In genomic region chr7:129671675-129672651, GRCm38 (mm10) we compare ENCODE assay signal across 25 mouse cellular contexts.
DNase-seq lines count a peak whose midpoint lies in the region; ATAC-seq and TF ChIP-seq lines count a peak whose summit lies in the region.
"Had no signal": no experiment of that assay in that cellular context is flagged by ENCODE, and none has a peak within 500 bp of the region (broad histone marks: within the 10 kb centered on the region; RNA-seq: fewer than 3 reads in every experiment).

No protein-coding gene starts in this region.

- WGBS in embryonic facial prominence, embryonic 13.5 days, result 82% methylated on average over 18 of the region's 18 CpGs
- WGBS in embryonic facial prominence, embryonic 10.5 days, result 88% methylated on average over 18 of the region's 18 CpGs
- WGBS in lung, embryonic 14.5 days, result 59% methylated on average over 18 of the region's 18 CpGs
- WGBS in stomach, embryonic 15.5 days, result 49% methylated on average over 18 of the region's 18 CpGs

- H3K4me2 ChIP-seq in embryonic facial prominence, embryonic 13.5 days, result no peak overlapping the region
- no peak overlapping the region for H3K4me2 ChIP-seq in lung, embryonic 14.5 days
- H3K4me2 ChIP-seq in stomach, embryonic 15.5 days, result peak overlapping the region; percentile 27; the same call in 1 of the 2 replicates
- H3K4me2 ChIP-seq: heart, embryonic 12.5 days; liver, embryonic 15.5 days; neural tube, embryonic 15.5 days had no signal

- H3K9me3 ChIP-seq in embryonic facial prominence, embryonic 13.5 days, result no peaks in the 10 kb centered on the region
- no peaks in the 10 kb centered on the region for H3K9me3 ChIP-seq in embryonic facial prominence, embryonic 10.5 days
- H3K9me3 ChIP-seq in lung, embryonic 14.5 days (ENCODE audit: low read depth, low read length), result no peaks in the 10 kb centered on the region
- no peaks in the 10 kb centered on the region for H3K9me3 ChIP-seq in stomach, embryonic 15.5 days
- H3K9me3 ChIP-seq: heart, embryonic 12.5 days; limb, embryonic 10.5 days; liver, embryonic 15.5 days; midbrain, embryonic 10.5 days; neural tube, embryonic 15.5 days had no signal

- no peak overlapping the region for H3K4me3 ChIP-seq in embryonic facial prominence, embryonic 13.5 days
- no peak overlapping the region for H3K4me3 ChIP-seq in embryonic facial prominence, embryonic 10.5 days
- H3K4me3 ChIP-seq in lung, embryonic 14.5 days (ENCODE audit: low read depth, low read length), result no peak overlapping the region
- no peak overlapping the region for H3K4me3 ChIP-seq in stomach, embryonic 15.5 days (replicated peaks)
- H3K4me3 ChIP-seq: heart, embryonic 12.5 days; left cerebral cortex, adult 2 months; limb, embryonic 10.5 days; liver, embryonic 15.5 days; midbrain, embryonic 10.5 days; neural tube, embryonic 15.5 days had no signal

- H3K27ac ChIP-seq in embryonic facial prominence, embryonic 13.5 days, result peak overlapping the region; percentile 17; the same call in 1 of the 2 replicates
- H3K27ac ChIP-seq in embryonic facial prominence, embryonic 10.5 days (replicated peaks), result no peak overlapping the region
- peak overlapping the region; percentile 80 for H3K27ac ChIP-seq in lung, embryonic 14.5 days (ENCODE audit: low read depth)
- H3K27ac ChIP-seq in stomach, embryonic 15.5 days, result peak overlapping the region; percentile 76
- H3K27ac ChIP-seq: left cerebral cortex, adult 2 months; limb, embryonic 10.5 days; liver, embryonic 15.5 days; midbrain, embryonic 10.5 days; neural tube, embryonic 15.5 days had no signal

- ATAC-seq in embryonic facial prominence, embryonic 13.5 days (ENCODE audit: insufficient number of reproducible peaks, insufficient read depth, low FRiP score, low TSS enrichment, low read depth), result no peak
- ATAC-seq in lung, embryonic 14.5 days (ENCODE audit: insufficient read depth), result peak; percentile 93
- ATAC-seq in stomach, embryonic 15.5 days (ENCODE audit: insufficient read depth, low FRiP score, low read depth), result peak; percentile 44; the same call in 1 of the 2 replicates
- ATAC-seq: activated CD4-positive, CD25-positive, alpha-beta regulatory T cell, adult 4 months; forebrain, embryonic 14.5 days; intestine, postnatal 0 days had no signal

- H3K9ac ChIP-seq in embryonic facial prominence, embryonic 13.5 days, result no peak overlapping the region
- H3K9ac ChIP-seq in lung, embryonic 14.5 days, result no peak overlapping the region
- H3K9ac ChIP-seq in stomach, embryonic 15.5 days, result no peak overlapping the region
- H3K9ac ChIP-seq: heart, embryonic 12.5 days; liver, embryonic 15.5 days; neural tube, embryonic 15.5 days had no signal

- no peaks in the 10 kb centered on the region for H3K36me3 ChIP-seq in embryonic facial prominence, embryonic 13.5 days
- H3K36me3 ChIP-seq in embryonic facial prominence, embryonic 10.5 days (replicated peaks), result no peaks in the 10 kb centered on the region
- H3K36me3 ChIP-seq in lung, embryonic 14.5 days (ENCODE audit: insufficient read depth), result no peaks in the 10 kb centered on the region
- H3K36me3 ChIP-seq in stomach, embryonic 15.5 days, result no peaks in the 10 kb centered on the region
- H3K36me3 ChIP-seq: heart, embryonic 12.5 days; limb, embryonic 10.5 days; liver, embryonic 15.5 days; midbrain, embryonic 10.5 days; neural tube, embryonic 15.5 days had no signal

- no peak for DNase-seq in embryonic facial prominence, embryonic 10.5 days (ENCODE audit: low spot score)
- peak; percentile 76 for DNase-seq in lung, embryonic 14.5 days
- DNase-seq in lung, postnatal 25 days (ENCODE audit: low spot score), result peak; percentile 86
- DNase-seq in kidney, postnatal 36 days, result no peak
- no peak for DNase-seq in layer of hippocampus, postnatal 36 days
- DNase-seq in retina, embryonic 14.5 days (ENCODE audit: low spot score), result no peak
- DNase-seq: adrenal gland, postnatal 14 days; cerebellum, adult 9-10 months; gastrocnemius, postnatal 10 days; heart, adult 11 months; heart, postnatal 14 days; kidney, postnatal 25 days; liver; thymus, postnatal 25 days had no signal

- no peak for TF ChIP-seq CTCF in lung, embryonic 14.5 days (IDR thresholded peaks at IDR 0.05; ENCODE audit: low read depth)

- no peaks in the 10 kb centered on the region for H3K4me1 ChIP-seq in embryonic facial prominence, embryonic 13.5 days
- peaks cover 9% of the 10 kb centered on the region for H3K4me1 ChIP-seq in embryonic facial prominence, embryonic 10.5 days
- H3K4me1 ChIP-seq in lung, embryonic 14.5 days (ENCODE audit: insufficient read depth), result peaks cover 11% of the 10 kb centered on the region; the same call in 1 of the 2 replicates
- H3K4me1 ChIP-seq in stomach, embryonic 15.5 days, result peaks cover 13% of the 10 kb centered on the region; the same call in 1 of the 2 replicates
- H3K4me1 ChIP-seq: heart, embryonic 12.5 days; liver, embryonic 15.5 days had no signal

- H3K27me3 ChIP-seq in embryonic facial prominence, embryonic 13.5 days, result no peaks in the 10 kb centered on the region
- H3K27me3 ChIP-seq in embryonic facial prominence, embryonic 10.5 days (replicated peaks; ENCODE audit: low read depth, poor library complexity, severe bottlenecking), result no peaks in the 10 kb centered on the region
- no peaks in the 10 kb centered on the region for H3K27me3 ChIP-seq in lung, embryonic 14.5 days (ENCODE audit: insufficient read depth, low read length)
- no peaks in the 10 kb centered on the region for H3K27me3 ChIP-seq in stomach, embryonic 15.5 days (replicated peaks)
- H3K27me3 ChIP-seq: heart, embryonic 12.5 days; liver, embryonic 15.5 days had no signal

Comparison
In these comparisons a context has a peak if more than half of its experiments do, and no peak if none do; other contexts are left out.
1. DNase-seq: peak in lung, embryonic 14.5 days (single experiment) and lung, postnatal 25 days (single experiment); none in embryonic facial prominence, embryonic 10.5 days (single experiment), kidney, postnatal 36 days (0 of 2), layer of hippocampus, postnatal 36 days (0 of 2) and retina, embryonic 14.5 days (single experiment).